Mouse (Mus musculus): ENCODE data around the gene Tob1.

DNA sequence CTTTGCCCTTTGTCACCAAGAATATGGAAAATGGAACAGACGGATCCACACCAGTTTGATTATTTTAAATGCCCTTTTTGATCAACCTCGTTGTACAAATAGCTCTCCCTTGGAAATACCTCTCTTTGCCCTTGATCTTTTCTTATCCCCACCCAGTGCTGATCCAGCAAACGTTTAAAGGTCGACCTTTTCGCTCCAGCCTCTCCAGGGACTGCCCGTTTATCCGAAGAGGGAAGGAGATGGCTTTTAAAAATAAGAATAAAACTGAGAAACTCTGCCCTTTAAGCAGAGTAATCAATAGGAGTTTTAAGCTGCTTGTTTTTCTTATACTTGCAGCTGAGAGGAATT lies 1.2 kb downstream of the Tob1 start:
- TF ChIP-seq POLR2A (IDR thresholded peaks at IDR 0.05; ENCODE audit: low read depth, low read length) (no peak), CTCF (IDR thresholded peaks at IDR 0.05; ENCODE audit: extremely low read depth, insufficient read length, insufficient replicate concordance, low read depth, low read length) (no peak)
